25 mouse cellular contexts compared by ENCODE assay signal in the genomic region with DNA sequence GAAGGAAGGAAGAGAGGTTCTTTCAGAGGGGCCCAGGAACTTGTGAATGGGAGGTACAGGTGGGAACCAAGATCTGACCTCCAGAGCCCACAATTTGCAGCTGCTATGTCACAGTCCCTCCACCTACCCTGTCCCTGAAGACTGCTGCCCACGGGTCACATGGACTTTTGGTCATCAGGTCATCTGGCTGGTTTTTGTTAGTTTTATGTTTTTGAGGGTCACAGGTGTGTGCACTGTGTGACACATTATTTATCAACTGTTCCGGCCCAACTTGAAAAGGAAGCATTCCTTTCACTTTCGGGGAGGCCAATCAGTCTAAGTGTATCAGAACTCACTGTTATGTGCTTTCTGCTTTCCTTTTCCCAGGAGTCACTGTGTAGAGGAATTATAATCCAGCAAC.
"Had no signal": no experiment of that assay in that cellular context is flagged by ENCODE, and none has a peak within 500 bp of the region (broad histone marks: within the 10 kb centered on the region; RNA-seq: fewer than 3 reads in every experiment).

No protein-coding gene starts in this region.

- ATAC-seq: forebrain, postnatal 0 days; hindbrain, postnatal 0 days; intestine, embryonic 16.5 days had no signal

- H3K27ac ChIP-seq: heart, adult 2 months; heart, embryonic 13.5 days; heart, embryonic 15.5 days; hindbrain, embryonic 13.5 days; hindbrain, embryonic 15.5 days; hindbrain, postnatal 0 days; kidney, embryonic 15.5 days; kidney, postnatal 0 days; limb, embryonic 10.5 days; limb, embryonic 12.5 days had no signal

- DNase-seq: forebrain, postnatal 0 days; gastrocnemius, postnatal 14 days; gastrocnemius, postnatal 36 days; heart, adult 11 months; heart, adult 2 months; heart, postnatal 14 days; heart, postnatal 36 days; kidney, adult 11 months; kidney, adult 2 months; kidney, adult 9 months; kidney, postnatal 14 days; kidney, postnatal 36 days; layer of hippocampus, adult 9-11 months; layer of hippocampus, postnatal 36 days had no signal

- H3K9ac ChIP-seq: forebrain, postnatal 0 days; heart, embryonic 13.5 days; heart, embryonic 15.5 days; hindbrain, embryonic 13.5 days; hindbrain, embryonic 15.5 days; kidney, embryonic 15.5 days; limb, embryonic 12.5 days had no signal

- H3K4me2 ChIP-seq: heart, embryonic 11.5 days; heart, embryonic 13.5 days; heart, embryonic 15.5 days; hindbrain, embryonic 13.5 days; hindbrain, embryonic 15.5 days; kidney, embryonic 15.5 days; limb, embryonic 12.5 days had no signal

- H3K4me1 ChIP-seq: kidney, embryonic 15.5 days; limb, embryonic 10.5 days; limb, embryonic 12.5 days had no signal

- H3K27me3 ChIP-seq: heart, embryonic 13.5 days; heart, embryonic 15.5 days; hindbrain, embryonic 13.5 days; hindbrain, embryonic 15.5 days; kidney, embryonic 15.5 days; limb, embryonic 12.5 days had no signal

- H3K9me3 ChIP-seq: heart, embryonic 13.5 days; heart, embryonic 15.5 days; hindbrain, embryonic 13.5 days; hindbrain, embryonic 15.5 days; kidney, embryonic 15.5 days; limb, embryonic 10.5 days; limb, embryonic 12.5 days had no signal

- H3K4me3 ChIP-seq: heart, adult 2 months; heart, embryonic 13.5 days; heart, embryonic 15.5 days; hindbrain, embryonic 13.5 days; hindbrain, embryonic 15.5 days; kidney, embryonic 15.5 days; limb, embryonic 10.5 days; limb, embryonic 12.5 days had no signal
